Comparison of ENCODE assay signal across 10 mouse cellular contexts in the genomic region with DNA sequence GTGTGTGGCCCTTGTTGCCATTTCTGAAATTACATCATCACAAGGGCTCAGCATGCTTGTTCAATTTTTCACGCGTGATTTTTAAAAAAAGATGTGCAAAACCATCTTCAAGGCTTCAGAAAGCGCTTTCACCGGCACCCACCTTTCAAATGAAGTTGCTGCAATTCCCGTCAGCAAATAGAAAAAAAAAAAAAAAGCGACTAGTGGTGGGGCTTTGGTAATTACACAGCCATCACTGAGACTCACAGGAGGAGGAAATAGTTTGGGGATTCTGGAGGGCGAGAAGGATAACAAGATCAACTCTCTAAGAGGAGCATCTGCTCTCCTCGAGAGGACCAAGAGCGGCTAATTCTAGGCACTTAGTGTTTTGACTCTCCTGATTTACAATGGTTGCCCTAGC.
DNase-seq lines count a peak whose midpoint lies in the region; ATAC-seq lines count a peak whose summit lies in the region.
"Had no signal": no experiment of that assay in that cellular context is flagged by ENCODE, and none has a peak within 500 bp of the region (broad histone marks: within the 10 kb centered on the region; RNA-seq: fewer than 3 reads in every experiment).

No protein-coding gene starts in this region.

- intact Hi-C loops in heart, postnatal 25 days (cut with DNase I), result no loop called here
- intact Hi-C loops in gastrocnemius, postnatal 14 days (cut with DNase I; ENCODE audit: low total_unique reads), result no loop called here

- H3K9ac ChIP-seq in hindbrain, embryonic 12.5 days, result no peak overlapping the region
- no peak overlapping the region for H3K9ac ChIP-seq in midbrain, embryonic 12.5 days (replicated peaks)

- no peaks in the 10 kb centered on the region; the same call in 1 of the 2 replicates for H3K27me3 ChIP-seq in heart, embryonic 10.5 days (ENCODE audit: insufficient read depth, poor library complexity, severe bottlenecking)
- H3K27me3 ChIP-seq in hindbrain, embryonic 12.5 days, result peaks cover 9% of the 10 kb centered on the region
- peaks cover 37% of the 10 kb centered on the region for H3K27me3 ChIP-seq in midbrain, embryonic 12.5 days

- peak overlapping the region; percentile 49 for H3K4me2 ChIP-seq in hindbrain, embryonic 12.5 days (replicated peaks)
- H3K4me2 ChIP-seq in midbrain, embryonic 12.5 days (replicated peaks), result peak overlapping the region; percentile 42

- WGBS in heart, embryonic 10.5 days, result 5% methylated on average over 9 of the region's 9 CpGs
- 3% methylated on average over 9 of the region's 9 CpGs for WGBS in hindbrain, embryonic 12.5 days
- 3% methylated on average over 9 of the region's 9 CpGs for WGBS in midbrain, embryonic 12.5 days

- H3K27ac ChIP-seq in heart, embryonic 10.5 days, result peak overlapping the region; percentile 84
- no peak overlapping the region for H3K27ac ChIP-seq in hindbrain, embryonic 12.5 days
- H3K27ac ChIP-seq in midbrain, embryonic 12.5 days (replicated peaks), result no peak overlapping the region

- peaks cover 84% of the 10 kb centered on the region for H3K4me1 ChIP-seq in heart, embryonic 10.5 days
- peaks cover 55% of the 10 kb centered on the region for H3K4me1 ChIP-seq in hindbrain, embryonic 12.5 days
- H3K4me1 ChIP-seq in midbrain, embryonic 12.5 days, result peaks cover 53% of the 10 kb centered on the region

- no peak for ATAC-seq in hindbrain, embryonic 12.5 days (ENCODE audit: low FRiP score)
- no peak for ATAC-seq in midbrain, embryonic 12.5 days (ENCODE audit: low FRiP score, low read depth)
- no peak for ATAC-seq in inflammation-experienced regulatory T-cells, adult 6 months

- H3K36me3 ChIP-seq in heart, embryonic 10.5 days, result no peaks in the 10 kb centered on the region
- no peaks in the 10 kb centered on the region for H3K36me3 ChIP-seq in hindbrain, embryonic 12.5 days
- no peaks in the 10 kb centered on the region for H3K36me3 ChIP-seq in midbrain, embryonic 12.5 days

- no peaks in the 10 kb centered on the region for H3K9me3 ChIP-seq in heart, embryonic 10.5 days
- no peaks in the 10 kb centered on the region for H3K9me3 ChIP-seq in hindbrain, embryonic 12.5 days (replicated peaks)
- no peaks in the 10 kb centered on the region for H3K9me3 ChIP-seq in midbrain, embryonic 12.5 days

- H3K4me3 ChIP-seq in heart, embryonic 10.5 days, result peak overlapping the region; percentile 50
- H3K4me3 ChIP-seq in hindbrain, embryonic 12.5 days, result no peak overlapping the region
- H3K4me3 ChIP-seq in midbrain, embryonic 12.5 days, result no peak overlapping the region

- DNase-seq in heart, embryonic 10.5 days (ENCODE audit: low spot score), result no peak
- no peak for DNase-seq in heart, postnatal 25 days (ENCODE audit: low spot score)
- peak; percentile 25 for DNase-seq in R1 (ENCODE audit: low read depth, low spot score)
- DNase-seq in ovary, postnatal 10 days (ENCODE audit: low spot score), result no peak
- no peak for DNase-seq in gastrocnemius, postnatal 14 days
- DNase-seq: cerebellum, postnatal 36 days; lung, postnatal 4 days had no signal
